ENCODE assay signal across 1 mouse cellular context in genomic region chr14:61599057-61599806, GRCm38 (mm10).
TF ChIP-seq lines count a peak whose summit lies in the region.

No protein-coding gene starts in this region.

TF ChIP-seq in CH12.LX, 34 proteins besides CTCF, POLR2A, EP300 and RAD21:
- TF ChIP-seq ELF1 (IDR thresholded peaks at IDR 0.05; ENCODE audit: low read depth, low read length): peak; percentile 52; the same call in 1 of the 2 replicates
- TF ChIP-seq CHD2 (IDR thresholded peaks at IDR 0.05; ENCODE audit: low read length): no peak
- TF ChIP-seq ZC3H11A (IDR thresholded peaks at IDR 0.05; ENCODE audit: low read depth, low read length): no peak
- no peak for TF ChIP-seq MAX (IDR thresholded peaks at IDR 0.05; ENCODE audit: low read length)
- TF ChIP-seq NELFE (IDR thresholded peaks at IDR 0.05; ENCODE audit: low read depth, low read length): peak; percentile 67
- TF ChIP-seq ZMIZ1 (IDR thresholded peaks at IDR 0.05; ENCODE audit: low read depth, low read length): 0 out of 2 replicates have a peak, but pooled peaks have one; percentile 33
- no peak for TF ChIP-seq PAX5 (IDR thresholded peaks at IDR 0.05; ENCODE audit: low read length)
- peak; percentile 72 for TF ChIP-seq TCF12 (IDR thresholded peaks at IDR 0.05; ENCODE audit: low read depth, low read length)
- TF ChIP-seq POLR2AphosphoS2 (IDR thresholded peaks at IDR 0.05; ENCODE audit: low read depth, low read length): no peak
- no peak for TF ChIP-seq MYC (IDR thresholded peaks at IDR 0.05; ENCODE audit: low read depth, low read length)
- no peak for TF ChIP-seq RCOR1 (conservative IDR thresholded peaks at IDR 0.05; ENCODE audit: low read depth, low read length)
- no peak for TF ChIP-seq ZKSCAN1 (IDR thresholded peaks at IDR 0.05; ENCODE audit: borderline replicate concordance, low read depth, low read length)
- no peak; the same call in 1 of the 2 replicates for TF ChIP-seq BHLHE40 (IDR thresholded peaks at IDR 0.05; ENCODE audit: low read depth, low read length)
- TF ChIP-seq IRF4 (IDR thresholded peaks at IDR 0.05; ENCODE audit: low read depth, low read length): no peak; the same call in 1 of the 2 replicates
- TF ChIP-seq GABPA (IDR thresholded peaks at IDR 0.05; ENCODE audit: insufficient replicate concordance, low read depth, low read length): no peak
- no peak for TF ChIP-seq JUN (IDR thresholded peaks at IDR 0.05; ENCODE audit: insufficient read depth, low read depth, low read length)
- 0 out of 2 replicates have a peak, but pooled peaks have one; percentile 12 for TF ChIP-seq HCFC1 (IDR thresholded peaks at IDR 0.05; ENCODE audit: low read depth, low read length)
- peak; percentile 98 for TF ChIP-seq NRF1 (IDR thresholded peaks at IDR 0.05; ENCODE audit: low read depth, low read length)
- TF ChIP-seq SIN3A (IDR thresholded peaks at IDR 0.05; ENCODE audit: low read length): peak; percentile 62; the same call in 1 of the 2 replicates
- TF ChIP-seq USF1 (IDR thresholded peaks at IDR 0.05; ENCODE audit: low read depth, low read length): no peak
- peak; percentile 52; the same call in 1 of the 2 replicates for TF ChIP-seq MXI1 (IDR thresholded peaks at IDR 0.05; ENCODE audit: low read depth, low read length)
- no peak for TF ChIP-seq USF2 (conservative IDR thresholded peaks at IDR 0.05; ENCODE audit: low read depth, low read length)
- no peak for TF ChIP-seq SMC3 (IDR thresholded peaks at IDR 0.05; ENCODE audit: low read depth, low read length)
- TF ChIP-seq MAZ (IDR thresholded peaks at IDR 0.05; ENCODE audit: low read depth, low read length): no peak
- TF ChIP-seq MEF2A (IDR thresholded peaks at IDR 0.05; ENCODE audit: borderline replicate concordance, low read depth, low read length): no peak
- TF ChIP-seq KAT2A (IDR thresholded peaks at IDR 0.05; ENCODE audit: insufficient replicate concordance, low read length): no peak
- TF ChIP-seq TBP (conservative IDR thresholded peaks at IDR 0.05; ENCODE audit: low read depth, low read length): 0 out of 2 replicates have a peak, but pooled peaks have one; percentile 21
- TF ChIP-seq CHD1 (IDR thresholded peaks at IDR 0.05; ENCODE audit: low read depth, low read length): no peak
- TF ChIP-seq ETS1 (conservative IDR thresholded peaks at IDR 0.05; ENCODE audit: low read depth, low read length): no peak
- TF ChIP-seq ZNF384 (IDR thresholded peaks at IDR 0.05; ENCODE audit: low read depth, low read length): no peak
- no peak for TF ChIP-seq E2F4 (IDR thresholded peaks at IDR 0.05; ENCODE audit: insufficient replicate concordance, low read depth, low read length)
- no peak for TF ChIP-seq JUND (conservative IDR thresholded peaks at IDR 0.05; ENCODE audit: low read depth, low read length)
- TF ChIP-seq MAFK (IDR thresholded peaks at IDR 0.05; ENCODE audit: insufficient replicate concordance, low read length): no peak
- TF ChIP-seq UBTF (IDR thresholded peaks at IDR 0.05; ENCODE audit: low read depth, low read length): peak; percentile 70; the same call in 1 of the 2 replicates
